Mouse (Mus musculus): ENCODE data around the gene Rhbdd1. TPM values are rescaled to one million over a fixed set of nuclear protein-coding genes. Genes with fewer than 3 reads are reported as not detected.

The Rhbdd1 gene
- polyA plus RNA-seq, 1 experiment from 2014 or later = 10.2 TPM

- Histone ChIP-seq H3K4me1 (peaks cover 37% of the 10 kb centered on the region), H3K4me2 (replicated peaks) (peak overlapping the region; percentile 89), H3K9me3 (no peaks in the 10 kb centered on the region), H3K27ac (replicated peaks) (peak overlapping the region; percentile 61), H3K36me3 (peaks cover 11% of the 10 kb centered on the region), H3K4me3 (peak overlapping the region; percentile 73), H3K27me3 (no peaks in the 10 kb centered on the region), H3K9ac (replicated peaks) (peak overlapping the region; percentile 83; the same call in 1 of the 2 replicates)
- WGBS = under 1% methylated on average over 13 of the region's 13 CpGs
- ATAC-seq (ENCODE audit: low FRiP score, low read depth) = peak; percentile 68
Observed at GRCm38 (mm10) chr1:82292771-82293170, 23.5 kb upstream of the Rhbdd1 start.

DNA sequence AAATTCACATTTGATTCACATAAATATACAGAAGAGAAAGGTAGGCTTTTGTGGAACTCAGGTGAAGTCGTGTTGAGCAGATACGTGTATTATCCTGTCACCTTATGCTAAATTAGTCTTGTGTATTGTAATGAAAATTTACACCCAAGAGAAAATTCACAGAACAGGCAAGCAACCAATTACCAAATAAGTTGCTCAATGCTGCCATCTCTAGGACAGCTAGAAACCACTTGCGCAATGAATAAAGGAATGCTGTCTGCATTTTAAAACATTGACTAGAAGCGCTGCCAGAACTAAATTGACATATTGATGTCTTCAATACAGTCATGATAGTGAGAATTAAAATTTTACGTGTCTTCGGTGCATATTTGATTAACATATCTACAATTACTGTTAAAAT, 22.1 kb upstream of the Rhbdd1 start:
- H3K9ac ChIP-seq (replicated peaks) = no peak overlapping the region
- 11% methylated on average over 6 of the region's 6 CpGs for WGBS
- H3K9me3 ChIP-seq = no peaks in the 10 kb centered on the region
- no peaks in the 10 kb centered on the region for H3K36me3 ChIP-seq
- ATAC-seq (ENCODE audit: low FRiP score, low read depth) = no peak
- H3K4me2 ChIP-seq (replicated peaks) = no peak overlapping the region
- no peak overlapping the region for H3K4me3 ChIP-seq
- no peak overlapping the region for H3K27ac ChIP-seq (replicated peaks)
- peaks cover 26% of the 10 kb centered on the region for H3K4me1 ChIP-seq
- H3K27me3 ChIP-seq = no peaks in the 10 kb centered on the region

DNA sequence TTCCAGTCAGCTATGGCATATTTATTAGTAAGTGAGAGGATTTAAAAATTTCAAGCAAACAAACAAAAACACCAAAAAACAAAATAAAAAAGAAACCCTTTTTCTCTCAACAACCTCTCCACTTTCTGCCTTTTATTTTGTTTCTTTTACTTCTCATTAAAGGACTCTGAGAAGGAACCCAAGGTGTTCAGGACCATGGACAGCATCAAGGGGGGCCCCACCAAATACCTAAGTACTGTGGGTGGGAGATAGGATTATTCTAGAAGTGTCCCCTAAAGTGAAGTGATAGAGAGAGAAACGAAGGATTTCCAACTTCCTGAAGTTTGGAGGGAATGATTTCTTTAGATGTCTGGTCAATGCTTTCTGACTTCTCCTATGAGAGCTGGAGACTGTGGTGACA, 17.7 kb upstream of the Rhbdd1 start:
- Histone ChIP-seq H3K9me3 (no peaks in the 10 kb centered on the region), H3K4me2 (replicated peaks) (no peak overlapping the region), H3K4me1 (no peaks in the 10 kb centered on the region), H3K27me3 (no peaks in the 10 kb centered on the region), H3K4me3 (no peak overlapping the region), H3K36me3 (no peaks in the 10 kb centered on the region), H3K27ac (replicated peaks) (no peak overlapping the region), H3K9ac (replicated peaks) (no peak overlapping the region)
- 39% methylated on average over 1 of the region's 1 CpGs for WGBS
- no peak for ATAC-seq (ENCODE audit: low FRiP score, low read depth)

DNA sequence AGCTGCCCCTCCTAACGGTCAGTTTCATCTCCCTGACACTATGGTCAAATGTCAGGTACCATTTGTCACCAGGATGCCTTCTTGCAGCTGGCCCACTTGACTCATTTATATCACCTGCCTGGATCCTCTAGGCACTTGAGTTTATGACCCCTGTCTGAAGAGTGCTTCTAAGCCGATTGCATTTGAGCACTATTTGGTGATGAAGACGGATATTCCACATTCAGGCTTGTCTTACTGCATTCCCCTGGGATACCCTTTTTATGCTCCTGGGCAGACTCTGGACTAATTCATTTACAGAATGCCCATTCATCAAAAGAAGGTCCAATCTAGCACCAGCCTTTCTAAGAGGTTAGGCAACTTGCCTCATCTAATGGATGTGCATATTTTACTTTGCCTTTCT, 11.8 kb upstream of the Rhbdd1 start:
- no peaks in the 10 kb centered on the region for H3K36me3 ChIP-seq
- H3K9ac ChIP-seq (replicated peaks) = no peak overlapping the region
- H3K4me3 ChIP-seq = no peak overlapping the region
- H3K4me2 ChIP-seq (replicated peaks) = no peak overlapping the region
- no peak for ATAC-seq (ENCODE audit: low FRiP score, low read depth)
- H3K27me3 ChIP-seq = no peaks in the 10 kb centered on the region
- H3K27ac ChIP-seq (replicated peaks) = no peak overlapping the region
- WGBS = 80% methylated on average over 3 of the region's 3 CpGs
- no peaks in the 10 kb centered on the region for H3K4me1 ChIP-seq
- no peaks in the 10 kb centered on the region for H3K9me3 ChIP-seq

DNA sequence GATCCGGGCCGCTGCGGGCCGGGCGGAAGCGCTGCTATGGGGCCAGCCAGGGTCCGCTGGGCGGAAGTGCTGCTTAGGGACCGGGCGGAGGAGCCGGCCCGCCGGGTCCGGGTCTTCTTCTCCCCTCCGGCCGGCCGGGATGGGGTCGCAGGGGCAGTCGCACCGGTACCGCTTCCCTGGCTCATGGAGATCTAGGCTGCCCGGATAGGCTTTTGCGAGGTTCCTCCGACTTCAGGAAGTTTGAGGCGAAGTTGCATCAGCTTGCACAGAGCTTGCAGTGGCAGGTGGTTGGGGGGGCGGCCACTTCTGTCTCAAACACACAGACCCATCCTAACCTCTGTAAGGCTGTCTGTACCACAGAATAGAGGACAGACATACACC, 484 bp downstream of the Rhbdd1 start:
- Histone ChIP-seq H3K4me1 (peaks cover 29% of the 10 kb centered on the region), H3K27me3 (no peaks in the 10 kb centered on the region), H3K27ac (replicated peaks) (peak overlapping the region; percentile 97), H3K9me3 (no peaks in the 10 kb centered on the region), H3K9ac (replicated peaks) (peak overlapping the region; percentile 94), H3K36me3 (no peaks in the 10 kb centered on the region), H3K4me3 (peak overlapping the region; percentile 85), H3K4me2 (replicated peaks) (peak overlapping the region; percentile 76)
- WGBS = under 1% methylated on average over 21 of the region's 26 CpGs
- ATAC-seq (ENCODE audit: low FRiP score, low read depth) = no peak; the same call in 1 of the 2 replicates

DNA sequence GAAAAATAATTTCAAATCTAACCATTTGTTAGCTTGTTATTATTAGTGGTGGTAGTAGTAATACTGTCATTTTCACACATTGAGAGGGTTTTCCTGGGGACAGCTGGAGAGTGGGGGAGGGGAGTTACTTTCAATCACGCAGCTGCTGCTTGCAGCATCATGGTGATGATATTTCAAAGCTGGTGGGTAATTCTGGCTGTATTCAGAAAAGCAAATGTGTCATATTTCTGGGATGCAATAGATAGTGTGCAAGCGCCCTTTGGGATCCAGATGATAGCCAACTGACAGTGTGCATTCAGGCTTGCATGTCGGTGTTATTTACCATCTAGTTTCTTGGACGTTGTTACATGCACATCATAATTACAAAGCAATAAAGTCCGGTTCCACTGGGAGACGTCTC, 4.2 kb downstream of the Rhbdd1 start:
- no peak overlapping the region for H3K9ac ChIP-seq (replicated peaks)
- peaks cover 48% of the 10 kb centered on the region for H3K4me1 ChIP-seq
- no peaks in the 10 kb centered on the region for H3K27me3 ChIP-seq
- peak overlapping the region; percentile 40 for H3K27ac ChIP-seq (replicated peaks)
- no peak overlapping the region for H3K4me3 ChIP-seq
- no peaks in the 10 kb centered on the region for H3K36me3 ChIP-seq
- 65% methylated on average over 6 of the region's 6 CpGs for WGBS
- no peak for ATAC-seq (ENCODE audit: low FRiP score, low read depth)
- H3K9me3 ChIP-seq = no peaks in the 10 kb centered on the region
- H3K4me2 ChIP-seq (replicated peaks) = no peak overlapping the region

DNA sequence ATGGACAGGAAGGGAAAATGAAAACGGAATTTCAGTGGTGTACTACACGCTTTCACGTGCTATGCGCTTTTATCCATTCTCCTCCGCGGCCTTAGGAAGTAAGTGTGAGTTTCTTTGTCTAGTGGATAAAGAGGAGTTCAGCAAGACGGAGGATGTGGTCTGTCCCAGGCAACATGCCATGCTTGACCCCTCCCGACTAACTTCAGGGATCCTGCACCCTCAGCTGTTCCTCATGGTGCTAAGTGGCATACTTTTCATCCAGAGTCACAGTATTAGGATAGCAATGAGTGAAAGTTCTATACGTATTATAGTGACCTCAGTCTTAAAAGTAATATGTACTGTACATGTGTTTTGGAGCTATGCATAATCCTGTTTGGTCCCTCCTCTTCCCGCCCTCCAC, 4.6 kb downstream of the Rhbdd1 start:
- Histone ChIP-seq H3K27ac (replicated peaks) (peak overlapping the region; percentile 40), H3K27me3 (no peaks in the 10 kb centered on the region), H3K4me3 (no peak overlapping the region), H3K9ac (replicated peaks) (no peak overlapping the region), H3K4me2 (replicated peaks) (no peak overlapping the region), H3K9me3 (no peaks in the 10 kb centered on the region), H3K36me3 (no peaks in the 10 kb centered on the region), H3K4me1 (peaks cover 48% of the 10 kb centered on the region)
- no peak for ATAC-seq (ENCODE audit: low FRiP score, low read depth)
- WGBS = 59% methylated on average over 10 of the region's 10 CpGs

DNA sequence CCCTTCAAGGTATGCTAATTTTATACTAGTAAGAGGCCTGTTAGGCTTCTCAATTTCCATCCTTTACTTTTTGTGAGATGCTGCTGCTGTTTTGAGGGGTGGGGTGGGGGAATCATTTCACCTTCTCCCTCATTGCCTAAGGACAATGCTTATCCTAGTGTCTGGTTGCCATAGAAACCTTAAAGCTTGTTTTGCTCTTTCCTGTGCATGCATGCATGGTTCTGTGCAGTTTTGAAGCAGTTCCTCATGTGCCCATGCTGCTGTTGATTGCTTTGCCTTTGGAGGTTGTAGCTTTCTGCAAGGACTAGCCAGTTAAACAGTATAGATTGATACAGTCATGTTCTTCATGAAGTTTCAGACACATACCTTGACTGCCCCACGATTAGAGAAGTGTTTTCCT, 5.2 kb downstream of the Rhbdd1 start:
- H3K9me3 ChIP-seq = no peaks in the 10 kb centered on the region
- no peak overlapping the region for H3K9ac ChIP-seq (replicated peaks)
- no peaks in the 10 kb centered on the region for H3K27me3 ChIP-seq
- no peak overlapping the region for H3K4me3 ChIP-seq
- H3K27ac ChIP-seq (replicated peaks) = no peak overlapping the region
- 85% methylated on average over 1 of the region's 1 CpGs for WGBS
- H3K36me3 ChIP-seq = no peaks in the 10 kb centered on the region
- no peak for ATAC-seq (ENCODE audit: low FRiP score, low read depth)
- H3K4me1 ChIP-seq = peaks cover 48% of the 10 kb centered on the region
- H3K4me2 ChIP-seq (replicated peaks) = no peak overlapping the region

GRCm38 (mm10) chr1:82324131-82324785, 8.0 kb downstream of the Rhbdd1 start:
- Histone ChIP-seq H3K36me3 (no peaks in the 10 kb centered on the region), H3K4me3 (no peak overlapping the region), H3K9me3 (no peaks in the 10 kb centered on the region), H3K27me3 (no peaks in the 10 kb centered on the region), H3K4me1 (peaks cover 39% of the 10 kb centered on the region), H3K9ac (replicated peaks) (0 out of 2 replicates have a peak overlapping the region, but pooled peaks have one; percentile 11), H3K4me2 (replicated peaks) (no peak overlapping the region), H3K27ac (replicated peaks) (0 out of 2 replicates have a peak overlapping the region, but pooled peaks have one; percentile 46)
- no peak for ATAC-seq (ENCODE audit: low FRiP score, low read depth)
- 28% methylated on average over 4 of the region's 4 CpGs for WGBS

- H3K27ac ChIP-seq (replicated peaks) = no peak overlapping the region
- ATAC-seq (ENCODE audit: low FRiP score, low read depth) = no peak
- H3K9ac ChIP-seq (replicated peaks) = no peak overlapping the region
- 81% methylated on average over 5 of the region's 5 CpGs for WGBS
- no peak overlapping the region for H3K4me2 ChIP-seq (replicated peaks)
- no peaks in the 10 kb centered on the region for H3K27me3 ChIP-seq
- no peaks in the 10 kb centered on the region for H3K9me3 ChIP-seq
- H3K4me1 ChIP-seq = peaks cover 30% of the 10 kb centered on the region
- H3K36me3 ChIP-seq = no peaks in the 10 kb centered on the region
- H3K4me3 ChIP-seq = no peak overlapping the region
Observed at GRCm38 (mm10) chr1:82326120-82326519, 9.9 kb downstream of the Rhbdd1 start.

GRCm38 (mm10) chr1:82328033-82328775, 12.0 kb downstream of the Rhbdd1 start:
- Histone ChIP-seq H3K27ac (replicated peaks) (no peak overlapping the region), H3K9me3 (no peaks in the 10 kb centered on the region), H3K27me3 (no peaks in the 10 kb centered on the region), H3K9ac (replicated peaks) (no peak overlapping the region), H3K4me2 (replicated peaks) (no peak overlapping the region), H3K4me1 (peaks cover 17% of the 10 kb centered on the region), H3K36me3 (no peaks in the 10 kb centered on the region), H3K4me3 (no peak overlapping the region)
- whole genome bisulfite sequencing = 95% methylated on average over 7 of the region's 7 CpGs
- ATAC-seq (ENCODE audit: low FRiP score, low read depth) = no peak

- H3K4me2 ChIP-seq (replicated peaks) = no peak overlapping the region
- H3K9me3 ChIP-seq = no peaks in the 10 kb centered on the region
- no peak overlapping the region for H3K9ac ChIP-seq (replicated peaks)
- H3K27ac ChIP-seq (replicated peaks) = no peak overlapping the region; the same call in 1 of the 2 replicates
- H3K4me1 ChIP-seq = peaks cover 10% of the 10 kb centered on the region
- H3K27me3 ChIP-seq = no peaks in the 10 kb centered on the region
- 52% methylated on average over 4 of the region's 4 CpGs for WGBS
- peak; percentile 36; the same call in 1 of the 2 replicates for ATAC-seq (ENCODE audit: low FRiP score, low read depth)
- H3K4me3 ChIP-seq = no peak overlapping the region
- no peaks in the 10 kb centered on the region for H3K36me3 ChIP-seq
Observed at GRCm38 (mm10) chr1:82329237-82329953, 13.1 kb downstream of the Rhbdd1 start.

Measured in midbrain, embryonic 12.5 days (tissue).